Mouse (Mus musculus): ENCODE results near the gene Klhl22. TPM values are rescaled to one million over a fixed set of nuclear protein-coding genes. Genes with fewer than 3 reads are reported as not detected.

Klhl22 gene
- polyA plus RNA-seq, 1 experiment from 2014 or later, result 38.7 TPM

GRCm38 (mm10) chr16:17830385-17831178, 71.2 kb downstream of the Klhl22 start:
- 55% methylated on average over 10 of the region's 10 CpGs for WGBS
- Histone ChIP-seq H3K9ac (ENCODE audit: low read length) (no peak overlapping the region), H3K4me2 (no peak overlapping the region), H3K36me3 (ENCODE audit: control insufficient read depth, insufficient read depth, low read length) (no peaks in the 10 kb centered on the region), H3K27ac (ENCODE audit: low read depth, low read length) (no peak overlapping the region), H3K27me3 (ENCODE audit: control insufficient read depth, insufficient read depth, low read length) (peaks cover 52% of the 10 kb centered on the region), H3K9me3 (ENCODE audit: control insufficient read depth, low read length) (no peaks in the 10 kb centered on the region), H3K4me1 (ENCODE audit: control insufficient read depth, insufficient read depth, low read length) (peaks cover 6% of the 10 kb centered on the region), H3K4me3 (ENCODE audit: low read depth, low read length) (no peak overlapping the region)
- no peak for DNase-seq (ENCODE audit: low spot score, missing footprints)
- no peak for ATAC-seq (ENCODE audit: low FRiP score)

GRCm38 (mm10) chr16:17831781-17832180, 72.4 kb downstream of the Klhl22 start:
- no peak for DNase-seq (ENCODE audit: low spot score, missing footprints)
- Histone ChIP-seq H3K27me3 (ENCODE audit: control insufficient read depth, insufficient read depth, low read length) (peaks cover 62% of the 10 kb centered on the region), H3K27ac (ENCODE audit: low read depth, low read length) (no peak overlapping the region)

GRCm38 (mm10) chr16:17832821-17833220, 73.4 kb downstream of the Klhl22 start, which contains the start of gene B830017H08Rik:
TSS of gene B830017H08Rik (plus strand) at chr16:17833121.
- H3K36me3 ChIP-seq (ENCODE audit: control insufficient read depth, insufficient read depth, low read length), result no peaks in the 10 kb centered on the region
- ATAC-seq (ENCODE audit: low FRiP score) (no peak), DNase-seq (ENCODE audit: low spot score, missing footprints) (no peak)
- H3K9me3 ChIP-seq (ENCODE audit: control insufficient read depth, low read length), result no peaks in the 10 kb centered on the region
- peaks cover 62% of the 10 kb centered on the region for H3K27me3 ChIP-seq (ENCODE audit: control insufficient read depth, insufficient read depth, low read length)
- H3K4me1 ChIP-seq (ENCODE audit: control insufficient read depth, insufficient read depth, low read length), result peaks cover 6% of the 10 kb centered on the region
- peak within 1 kb of the TSS; percentile 59 for H3K4me2 ChIP-seq
- no peak within 1 kb of the TSS for H3K27ac ChIP-seq (ENCODE audit: low read depth, low read length)
- peak within 1 kb of the TSS; percentile 57 for H3K4me3 ChIP-seq (ENCODE audit: low read depth, low read length)
- peak within 1 kb of the TSS; percentile 37 for H3K9ac ChIP-seq (ENCODE audit: low read length)
- WGBS, result 17% methylated on average over 7 of the region's 7 CpGs

More at GRCm38 (mm10) chr16:17831781-17832180, 72.4 kb downstream of the Klhl22 start:
- H3K9me3 ChIP-seq (ENCODE audit: control insufficient read depth, low read length), result no peaks in the 10 kb centered on the region
- H3K4me1 ChIP-seq (ENCODE audit: control insufficient read depth, insufficient read depth, low read length), result peaks cover 6% of the 10 kb centered on the region
- WGBS, result 13% methylated on average over 11 of the region's 11 CpGs
- H3K36me3 ChIP-seq (ENCODE audit: control insufficient read depth, insufficient read depth, low read length), result no peaks in the 10 kb centered on the region
- H3K4me3 ChIP-seq (ENCODE audit: low read depth, low read length), result no peak overlapping the region
- no peak for ATAC-seq (ENCODE audit: low FRiP score)
- no peak overlapping the region for H3K9ac ChIP-seq (ENCODE audit: low read length)
- no peak overlapping the region for H3K4me2 ChIP-seq

- Histone ChIP-seq H3K27me3 (ENCODE audit: control insufficient read depth, insufficient read depth, low read length) (peaks cover 62% of the 10 kb centered on the region), H3K36me3 (ENCODE audit: control insufficient read depth, insufficient read depth, low read length) (no peaks in the 10 kb centered on the region), H3K27ac (ENCODE audit: low read depth, low read length) (no peak overlapping the region), H3K4me1 (ENCODE audit: control insufficient read depth, insufficient read depth, low read length) (peaks cover 6% of the 10 kb centered on the region), H3K4me3 (ENCODE audit: low read depth, low read length) (peak overlapping the region; percentile 57), H3K4me2 (peak overlapping the region; percentile 59), H3K9ac (ENCODE audit: low read length) (peak overlapping the region; percentile 37), H3K9me3 (ENCODE audit: control insufficient read depth, low read length) (no peaks in the 10 kb centered on the region)
- ATAC-seq (ENCODE audit: low FRiP score), result peak; percentile 68
- peak; percentile 93 for DNase-seq (ENCODE audit: low spot score, missing footprints)
- under 1% methylated on average over 37 of the region's 37 CpGs for WGBS
These were observed 73.9 kb downstream of the Klhl22 start for GRCm38 (mm10) chr16:17833321-17833680.

GRCm38 (mm10) chr16:17833681-17834399, 74.4 kb downstream of the Klhl22 start:
- H3K4me2 ChIP-seq, result peak overlapping the region; percentile 59
- H3K4me3 ChIP-seq (ENCODE audit: low read depth, low read length), result peak overlapping the region; percentile 57
- DNase-seq (ENCODE audit: low spot score, missing footprints) (peak; percentile 95), ATAC-seq (ENCODE audit: low FRiP score) (peak; percentile 70)
- WGBS, result under 1% methylated on average over 70 of the region's 103 CpGs
- peak overlapping the region; percentile 37 for H3K9ac ChIP-seq (ENCODE audit: low read length)
- H3K27me3 ChIP-seq (ENCODE audit: control insufficient read depth, insufficient read depth, low read length), result peaks cover 64% of the 10 kb centered on the region
- no peaks in the 10 kb centered on the region for H3K36me3 ChIP-seq (ENCODE audit: control insufficient read depth, insufficient read depth, low read length)
- no peaks in the 10 kb centered on the region for H3K9me3 ChIP-seq (ENCODE audit: control insufficient read depth, low read length)
- H3K4me1 ChIP-seq (ENCODE audit: control insufficient read depth, insufficient read depth, low read length), result peaks cover 6% of the 10 kb centered on the region
- H3K27ac ChIP-seq (ENCODE audit: low read depth, low read length), result no peak overlapping the region

GRCm38 (mm10) chr16:17834543-17834942, 75.1 kb downstream of the Klhl22 start:
- H3K27ac ChIP-seq (ENCODE audit: low read depth, low read length), result no peak overlapping the region
- no peak overlapping the region for H3K4me3 ChIP-seq (ENCODE audit: low read depth, low read length)
- no peak overlapping the region for H3K9ac ChIP-seq (ENCODE audit: low read length)
- H3K27me3 ChIP-seq (ENCODE audit: control insufficient read depth, insufficient read depth, low read length), result peaks cover 64% of the 10 kb centered on the region
- H3K36me3 ChIP-seq (ENCODE audit: control insufficient read depth, insufficient read depth, low read length), result no peaks in the 10 kb centered on the region
- ATAC-seq (ENCODE audit: low FRiP score), result no peak
- peak; percentile 90 for DNase-seq (ENCODE audit: low spot score, missing footprints)
- no peaks in the 10 kb centered on the region for H3K9me3 ChIP-seq (ENCODE audit: control insufficient read depth, low read length)
- peak overlapping the region; percentile 59 for H3K4me2 ChIP-seq
- 55% methylated on average over 7 of the region's 7 CpGs for WGBS
- H3K4me1 ChIP-seq (ENCODE audit: control insufficient read depth, insufficient read depth, low read length), result peaks cover 6% of the 10 kb centered on the region

GRCm38 (mm10) chr16:17835481-17835880, 76.1 kb downstream of the Klhl22 start:
- peaks cover 6% of the 10 kb centered on the region for H3K4me1 ChIP-seq (ENCODE audit: control insufficient read depth, insufficient read depth, low read length)
- no peak for ATAC-seq (ENCODE audit: low FRiP score)
- no peak for DNase-seq (ENCODE audit: low spot score, missing footprints)
- H3K9ac ChIP-seq (ENCODE audit: low read length), result no peak overlapping the region
- H3K4me2 ChIP-seq, result no peak overlapping the region
- 51% methylated on average over 13 of the region's 13 CpGs for WGBS
- no peak overlapping the region for H3K27ac ChIP-seq (ENCODE audit: low read depth, low read length)
- no peaks in the 10 kb centered on the region for H3K9me3 ChIP-seq (ENCODE audit: control insufficient read depth, low read length)
- peaks cover 63% of the 10 kb centered on the region for H3K27me3 ChIP-seq (ENCODE audit: control insufficient read depth, insufficient read depth, low read length)
- H3K4me3 ChIP-seq (ENCODE audit: low read depth, low read length), result no peak overlapping the region
- H3K36me3 ChIP-seq (ENCODE audit: control insufficient read depth, insufficient read depth, low read length), result no peaks in the 10 kb centered on the region

GRCm38 (mm10) chr16:17838051-17838450, 78.6 kb downstream of the Klhl22 start, which contains the start of gene Car15:
TSS of gene Car15 (minus strand) at chr16:17838364.
- Histone ChIP-seq H3K4me1 (ENCODE audit: control insufficient read depth, insufficient read depth, low read length) (peaks cover 4% of the 10 kb centered on the region), H3K9ac (ENCODE audit: low read length) (no peak within 1 kb of the TSS), H3K27me3 (ENCODE audit: control insufficient read depth, insufficient read depth, low read length) (peaks cover 37% of the 10 kb centered on the region), H3K36me3 (ENCODE audit: control insufficient read depth, insufficient read depth, low read length) (peaks cover 15% of the 10 kb centered on the region; the same call in 1 of the 2 replicates), H3K9me3 (ENCODE audit: control insufficient read depth, low read length) (no peaks in the 10 kb centered on the region), H3K27ac (ENCODE audit: low read depth, low read length) (no peak within 1 kb of the TSS), H3K4me3 (ENCODE audit: low read depth, low read length) (no peak within 1 kb of the TSS), H3K4me2 (no peak within 1 kb of the TSS)
- 83% methylated on average over 6 of the region's 6 CpGs for WGBS
- ATAC-seq (ENCODE audit: low FRiP score) (no peak), DNase-seq (ENCODE audit: low spot score, missing footprints) (peak; percentile 82)

- DNase-seq (ENCODE audit: low spot score, missing footprints), result no peak
- H3K27ac ChIP-seq (ENCODE audit: low read depth, low read length), result no peak overlapping the region
- H3K9me3 ChIP-seq (ENCODE audit: control insufficient read depth, low read length), result no peaks in the 10 kb centered on the region
- peaks cover 18% of the 10 kb centered on the region for H3K27me3 ChIP-seq (ENCODE audit: control insufficient read depth, insufficient read depth, low read length)
- ATAC-seq (ENCODE audit: low FRiP score), result no peak
- no peak overlapping the region for H3K4me2 ChIP-seq
- H3K36me3 ChIP-seq (ENCODE audit: control insufficient read depth, insufficient read depth, low read length), result peaks cover 22% of the 10 kb centered on the region; the same call in 1 of the 2 replicates
- H3K9ac ChIP-seq (ENCODE audit: low read length), result no peak overlapping the region
- no peaks in the 10 kb centered on the region for H3K4me1 ChIP-seq (ENCODE audit: control insufficient read depth, insufficient read depth, low read length)
- no peak overlapping the region for H3K4me3 ChIP-seq (ENCODE audit: low read depth, low read length)
- 80% methylated on average over 4 of the region's 4 CpGs for WGBS
These were observed 80.6 kb downstream of the Klhl22 start for GRCm38 (mm10) chr16:17839976-17840375.
